Mouse (Mus musculus): ENCODE data around the gene Ythdc1. TPM values are rescaled to one million over a fixed set of nuclear protein-coding genes. Genes with fewer than 3 reads are reported as not detected.
A peak's percentile ranks its signal among the peaks of the same experiment; 100 is the strongest.
"Not testable (repeated sequence)": the region's sequence is repeated elsewhere in the genome, so short reads cannot be mapped to it uniquely, and the experiment has no call there.

Gene Ythdc1
- polyA plus RNA-seq, 1 experiment from 2014 or later: 54.1 TPM

GRCm38 (mm10) chr5:86836378-86836777, 32.4 kb downstream of the Ythdc1 start:
- H3K27ac ChIP-seq; ATAC-seq (ENCODE audit: low FRiP score); H3K9ac ChIP-seq; H3K4me2 ChIP-seq; H3K4me3 ChIP-seq (replicated peaks); H3K9me3 ChIP-seq; H3K4me1 ChIP-seq; H3K27me3 ChIP-seq: not testable (repeated sequence)
- peaks cover 19% of the 10 kb centered on the region for H3K36me3 ChIP-seq (replicated peaks)
- WGBS: 92% methylated on average over 4 of the region's 4 CpGs

- no peak overlapping the region for H3K27ac ChIP-seq
- no peak overlapping the region for H3K9ac ChIP-seq
- ATAC-seq (ENCODE audit: low FRiP score): no peak
- H3K4me1 ChIP-seq: no peaks in the 10 kb centered on the region
- no peaks in the 10 kb centered on the region for H3K27me3 ChIP-seq
- no peaks in the 10 kb centered on the region for H3K9me3 ChIP-seq
- H3K4me2 ChIP-seq: no peak overlapping the region
- peaks cover 16% of the 10 kb centered on the region for H3K36me3 ChIP-seq (replicated peaks)
- WGBS: 96% methylated on average over 1 of the region's 1 CpGs
- H3K4me3 ChIP-seq (replicated peaks): no peak overlapping the region
Measured at GRCm38 (mm10) chr5:86838110-86838509, 34.1 kb downstream of the Ythdc1 start.

- H3K27ac ChIP-seq: no peak overlapping the region
- H3K9me3 ChIP-seq: no peaks in the 10 kb centered on the region
- no peaks in the 10 kb centered on the region for H3K4me1 ChIP-seq
- ATAC-seq (ENCODE audit: low FRiP score): no peak
- H3K27me3 ChIP-seq: no peaks in the 10 kb centered on the region
- no peak overlapping the region for H3K4me2 ChIP-seq
- 81% methylated on average over 1 of the region's 1 CpGs for WGBS
- H3K36me3 ChIP-seq (replicated peaks): peaks cover 13% of the 10 kb centered on the region
- no peak overlapping the region for H3K9ac ChIP-seq
- H3K4me3 ChIP-seq (replicated peaks): no peak overlapping the region
Measured at GRCm38 (mm10) chr5:86839472-86839871, 35.5 kb downstream of the Ythdc1 start.

GRCm38 (mm10) chr5:86840207-86840606, 36.2 kb downstream of the Ythdc1 start:
- Histone ChIP-seq H3K9me3 (no peaks in the 10 kb centered on the region), H3K27ac (no peak overlapping the region), H3K4me3 (replicated peaks) (no peak overlapping the region), H3K36me3 (replicated peaks) (peaks cover 12% of the 10 kb centered on the region), H3K4me2 (no peak overlapping the region), H3K4me1 (no peaks in the 10 kb centered on the region), H3K9ac (no peak overlapping the region), H3K27me3 (no peaks in the 10 kb centered on the region)
- ATAC-seq (ENCODE audit: low FRiP score): no peak
- WGBS: 92% methylated on average over 2 of the region's 2 CpGs

GRCm38 (mm10) chr5:86841261-86841660, 37.2 kb downstream of the Ythdc1 start:
- not testable (repeated sequence) for H3K27me3 ChIP-seq; H3K4me3 ChIP-seq (replicated peaks); H3K36me3 ChIP-seq (replicated peaks); H3K4me2 ChIP-seq; H3K9me3 ChIP-seq; ATAC-seq (ENCODE audit: low FRiP score); H3K27ac ChIP-seq; H3K4me1 ChIP-seq; H3K9ac ChIP-seq

GRCm38 (mm10) chr5:86850104-86850503, 46.1 kb downstream of the Ythdc1 start:
- H3K36me3 ChIP-seq (replicated peaks): no peaks in the 10 kb centered on the region
- ATAC-seq (ENCODE audit: low FRiP score): 0 out of 2 replicates have a peak, but pooled peaks have one; percentile 57
- H3K9ac ChIP-seq: no peak overlapping the region
- no peak overlapping the region for H3K4me2 ChIP-seq
- H3K4me3 ChIP-seq (replicated peaks): no peak overlapping the region
- no peaks in the 10 kb centered on the region for H3K9me3 ChIP-seq
- H3K27ac ChIP-seq: no peak overlapping the region
- no peaks in the 10 kb centered on the region for H3K4me1 ChIP-seq
- H3K27me3 ChIP-seq: no peaks in the 10 kb centered on the region

- H3K4me2 ChIP-seq: no peak overlapping the region
- no peaks in the 10 kb centered on the region for H3K4me1 ChIP-seq
- 40% methylated on average over 5 of the region's 5 CpGs for WGBS
- H3K36me3 ChIP-seq (replicated peaks): no peaks in the 10 kb centered on the region
- no peaks in the 10 kb centered on the region for H3K27me3 ChIP-seq
- no peak overlapping the region for H3K9ac ChIP-seq
- H3K4me3 ChIP-seq (replicated peaks): no peak overlapping the region
- H3K27ac ChIP-seq: no peak overlapping the region
- H3K9me3 ChIP-seq: no peaks in the 10 kb centered on the region
- no peak for ATAC-seq (ENCODE audit: low FRiP score)
Measured at GRCm38 (mm10) chr5:86851658-86852057, 47.6 kb downstream of the Ythdc1 start.

GRCm38 (mm10) chr5:86856505-86856904, 52.5 kb downstream of the Ythdc1 start:
- H3K27me3 ChIP-seq; H3K4me1 ChIP-seq; H3K27ac ChIP-seq; H3K36me3 ChIP-seq (replicated peaks); H3K9me3 ChIP-seq; H3K4me3 ChIP-seq (replicated peaks); H3K9ac ChIP-seq; H3K4me2 ChIP-seq; ATAC-seq (ENCODE audit: low FRiP score): not testable (repeated sequence)
- 82% methylated on average over 13 of the region's 13 CpGs for whole genome bisulfite sequencing

- H3K9me3 ChIP-seq: no peaks in the 10 kb centered on the region
- no peaks in the 10 kb centered on the region for H3K4me1 ChIP-seq
- H3K4me2 ChIP-seq: no peak overlapping the region
- 12% methylated on average over 1 of the region's 1 CpGs for WGBS
- no peak overlapping the region for H3K9ac ChIP-seq
- H3K36me3 ChIP-seq (replicated peaks): no peaks in the 10 kb centered on the region
- no peak overlapping the region for H3K27ac ChIP-seq
- ATAC-seq (ENCODE audit: low FRiP score): no peak
- no peak overlapping the region for H3K4me3 ChIP-seq (replicated peaks)
- H3K27me3 ChIP-seq: no peaks in the 10 kb centered on the region
Measured at GRCm38 (mm10) chr5:86857682-86858081, 53.7 kb downstream of the Ythdc1 start.

- Histone ChIP-seq H3K9ac (no peak overlapping the region), H3K4me1 (no peaks in the 10 kb centered on the region), H3K4me3 (replicated peaks) (no peak overlapping the region), H3K4me2 (no peak overlapping the region), H3K36me3 (replicated peaks) (no peaks in the 10 kb centered on the region), H3K9me3 (no peaks in the 10 kb centered on the region), H3K27me3 (no peaks in the 10 kb centered on the region), H3K27ac (no peak overlapping the region)
- WGBS: 38% methylated on average over 3 of the region's 3 CpGs
- no peak for ATAC-seq (ENCODE audit: low FRiP score)
Measured at GRCm38 (mm10) chr5:86858336-86858735, 54.3 kb downstream of the Ythdc1 start.

GRCm38 (mm10) chr5:86871877-86872276, 67.9 kb downstream of the Ythdc1 start:
- no peaks in the 10 kb centered on the region for H3K36me3 ChIP-seq (replicated peaks)
- WGBS: 73% methylated on average over 1 of the region's 1 CpGs
- no peak for ATAC-seq (ENCODE audit: low FRiP score)

More at GRCm38 (mm10) chr5:86871877-86872276, 67.9 kb downstream of the Ythdc1 start:
- Histone ChIP-seq H3K27me3 (no peaks in the 10 kb centered on the region), H3K4me1 (no peaks in the 10 kb centered on the region), H3K9me3 (no peaks in the 10 kb centered on the region), H3K4me3 (replicated peaks) (no peak overlapping the region), H3K4me2 (no peak overlapping the region), H3K9ac (no peak overlapping the region), H3K27ac (no peak overlapping the region)
